Mouse (Mus musculus) lung, adult 2 months (tissue): ENCODE measurements around the gene Iqgap1.

Source experiments
- CTCF ChIP-seq: fragments of 200-500 bp; IDR thresholded peaks from 2 replicates; pipeline ENCODE4 v1.5.1; 2011; ENCODE audit warnings: mild to moderate bottlenecking, low read length, control low read depth; ENCODE audit not compliant: insufficient read depth
- POLR2A ChIP-seq: fragments of 200-500 bp; IDR thresholded peaks from 2 replicates; pipeline ENCODE4 v1.6.1; 2011; ENCODE audit warnings: low read depth, mild to moderate bottlenecking, control low read depth, low read length, borderline replicate concordance; ENCODE audit errors: extremely low read depth

DNA sequence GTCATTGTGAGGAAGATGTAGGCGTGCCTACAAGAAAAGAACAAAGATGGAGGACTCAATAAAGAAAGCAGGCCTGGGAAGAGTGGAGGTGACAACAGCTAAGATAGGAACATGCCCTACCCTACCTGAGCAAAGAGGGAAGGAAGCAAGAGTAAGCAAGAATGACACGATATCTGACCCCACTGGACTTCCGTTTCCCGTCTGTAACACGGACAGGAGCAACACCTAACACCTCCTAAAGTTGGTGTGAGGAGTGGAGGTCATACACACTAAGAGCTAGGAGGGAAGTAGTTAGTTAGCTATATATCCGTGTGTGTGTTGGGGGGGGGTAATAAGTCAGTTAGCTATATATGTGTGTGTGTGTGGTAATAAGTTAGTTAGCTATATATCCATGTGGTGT, 47.4 kb downstream of the Iqgap1 start:
- TF ChIP-seq CTCF = no peak
- TF ChIP-seq POLR2A = no peak
